Mouse (Mus musculus) megakaryocyte progenitor cell, adult 5-6 weeks (primary cell): ENCODE results near the gene Acvr1. TPM values are rescaled to one million over a fixed set of nuclear protein-coding genes. Genes with fewer than 3 reads are reported as not detected.

Experiments used
- total RNA-seq, 2 experiments: library from RNA; stranded (forward) in 1 of 2; stranded (reverse) in 1 of 2; fragments of 157-497, 149-512 nt in 1 of 2; fragments of 200-1000 nt in 1 of 2; gene quantifications; 2 replicates each; pipeline versions ENCODE4 v1.2.3 to v1.2.4; 2015 to 2017

The Acvr1 gene
- total RNA-seq, 2 experiments from 2014 or later, result 0.87 to 2.3 TPM

Other genes starting within 250 kb of the Acvr1 start
- gene Acvr1c, start 209.3 kb downstream of the Acvr1 start, total RNA-seq (2015), result not detected in 2 replicates
- 0.03 TPM in 1 of 2 replicates, not detected in the other for gene Acvr1c, start 209.3 kb downstream of the Acvr1 start, total RNA-seq (2017)
- gene Gm17409, start 97.0 kb downstream of the Acvr1 start, total RNA-seq (2015), result not detected in 2 replicates
- not detected in 2 replicates for gene Gm17409, start 97.0 kb downstream of the Acvr1 start, total RNA-seq (2017)
- 0.37 and 0.64 TPM in 2 replicates for gene Upp2, start 141 bp upstream of the Acvr1 start, total RNA-seq (2015)
- gene Upp2, start 141 bp upstream of the Acvr1 start, total RNA-seq (2017), result not detected in 2 replicates